Mouse (Mus musculus) gastrocnemius, postnatal 25 days (tissue): Measurements from ENCODE around the gene 1700016C15Rik. TPM values are rescaled to one million over a fixed set of nuclear protein-coding genes. Genes with fewer than 3 reads are reported as not detected.
A peak's percentile ranks its signal among the peaks of the same experiment; 100 is the strongest.

Source experiments
- DNase-seq: peaks from one replicate; pipeline ENCODE4 v3.0.0; 2022
- total RNA-seq, 2 experiments: library from RNA; stranded (reverse); gene quantifications; 1 replicate in 1 of 2; 2 replicates in 1 of 2; pipeline ENCODE4 v1.2.3; 2021

Gene 1700016C15Rik
- total RNA-seq, 2 experiments from 2014 or later = 0.48 TPM; not detected in 1

- DNase-seq = peak; percentile 100
Measured at GRCm38 (mm10) chr1:177796193-177796939, 66.8 kb downstream of the 1700016C15Rik start, which contains the start of gene Adss. Gene Adss, minus strand, starts transcription at chr1:177796511.

GRCm38 (mm10) chr1:177797151-177797755 is 67.6 kb downstream of the 1700016C15Rik start:
- DNase-seq = no peak

Other genes starting within 250 kb of the 1700016C15Rik start
- 1 to 10 TPM; 8.4 to 8.8 TPM for gene Adss, start 66.7 kb downstream of the 1700016C15Rik start, total RNA-seq